Mouse (Mus musculus) midbrain, embryonic 14.5 days (tissue): ENCODE measurements around the gene Arl4c. TPM values are rescaled to one million over a fixed set of nuclear protein-coding genes. Genes with fewer than 3 reads are reported as not detected.
A peak's percentile ranks its signal among the peaks of the same experiment; 100 is the strongest.

Source experiments
- ATAC-seq: fragments of 200-750 bp; cut with Nextera tagmentation; 2 replicates; pipeline ENCODE4 v1.8.0; 2017; ENCODE audit warnings: moderate number of reproducible peaks, moderate library complexity; ENCODE audit not compliant: low FRiP score, low TSS enrichment
- DNase-seq: peaks from one replicate; pipeline ENCODE4 v3.0.0-alpha.2; 2015
- H3K27ac ChIP-seq: fragments of 300-500 bp; sonication (generic); replicated peaks from 2 replicates; pipeline ENCODE4 v1.5.1; 2014; ENCODE audit warnings: mild to moderate bottlenecking, low read depth, low read length, moderate library complexity
- H3K27me3 ChIP-seq: fragments of 300-500 bp; sonication (generic); 2 replicates; pipeline ENCODE4 v1.6.1; 2014; ENCODE audit warnings: low read length, control low read depth, mixed read lengths; ENCODE audit not compliant: control insufficient read depth, insufficient read depth
- H3K36me3 ChIP-seq: fragments of 300-500 bp; sonication (generic); 2 replicates; pipeline ENCODE4 v1.6.1; 2014; ENCODE audit warnings: low read length, control low read depth; ENCODE audit not compliant: control insufficient read depth, insufficient read depth
- H3K4me1 ChIP-seq: fragments of 300-500 bp; sonication (generic); 2 replicates; pipeline ENCODE4 v1.6.1; 2014; ENCODE audit warnings: mild to moderate bottlenecking, antibody characterized with exemption, low read length, control low read depth; ENCODE audit not compliant: control insufficient read depth, insufficient read depth
- H3K4me2 ChIP-seq: fragments of 300-500 bp; sonication (generic); 2 replicates; pipeline ENCODE4 v1.6.1; 2014; ENCODE audit warnings: mild to moderate bottlenecking, low read length, moderate library complexity
- H3K4me3 ChIP-seq: fragments of 300-500 bp; sonication (generic); replicated peaks from 2 replicates; pipeline ENCODE4 v1.5.1; 2014; ENCODE audit warnings: low read depth, low read length
- H3K9ac ChIP-seq: fragments of 300-500 bp; sonication (generic); replicated peaks from 2 replicates; pipeline ENCODE4 v1.6.1; 2014; ENCODE audit warnings: mild to moderate bottlenecking, low read length, moderate library complexity
- H3K9me3 ChIP-seq: fragments of 300-500 bp; sonication (generic); 2 replicates; pipeline ENCODE4 v1.6.1; 2016; ENCODE audit warnings: low read length, control low read depth, mixed read lengths; ENCODE audit not compliant: control insufficient read depth
- WGBS: fragments of 180-500 bp; shearing (Covaris S2); extraction: QIAGEN DNeasy Blood & Tissue Kit; methylation state at CpG from one replicate; pipeline ENCODE4 v1.1.7; 2014; 5-methylcytosine and 5-hydroxymethylcytosine counted together
- polyA plus RNA-seq: library from polyadenylated mRNA; unstranded; fragments of >200 nt; fragmentation: Nextera tagmentation; extraction: Ambion mirVana; gene quantifications from 2 replicates; pipeline ENCODE4 v1.2.1, GENCODE M21; 2014

Arl4c gene
- polyA plus RNA-seq, result 23.4 and 30.3 TPM in 2 replicates

- DNase-seq (peak; percentile 91), ATAC-seq (peak; percentile 82)
- Histone ChIP-seq H3K27ac (peak within 1 kb of the TSS; percentile 99), H3K4me3 (peak within 1 kb of the TSS; percentile 97), H3K9me3 (no peaks in the 10 kb centered on the region), H3K4me1 (peaks cover 18% of the 10 kb centered on the region; the same call in 1 of the 2 replicates), H3K36me3 (peaks cover 10% of the 10 kb centered on the region), H3K27me3 (no peaks in the 10 kb centered on the region), H3K9ac (peak within 1 kb of the TSS; percentile 99), H3K4me2 (peak within 1 kb of the TSS; percentile 89)
- under 1% methylated on average over 91 of the region's 91 CpGs for WGBS
These were observed at the start of gene Arl4c for GRCm38 (mm10) chr1:88701870-88702661. Gene Arl4c (minus strand): TSS chr1:88702221.

- 51% methylated on average over 6 of the region's 6 CpGs for WGBS
- DNase-seq, result no peak
- no peak overlapping the region for H3K9ac ChIP-seq
- no peaks in the 10 kb centered on the region for H3K27me3 ChIP-seq
- H3K4me2 ChIP-seq, result no peak overlapping the region
- ATAC-seq, result no peak
- no peaks in the 10 kb centered on the region for H3K4me1 ChIP-seq
- H3K27ac ChIP-seq, result no peak overlapping the region
- H3K9me3 ChIP-seq, result no peaks in the 10 kb centered on the region
- no peaks in the 10 kb centered on the region for H3K36me3 ChIP-seq
- H3K4me3 ChIP-seq, result no peak overlapping the region
These were observed 49.3 kb upstream of the Arl4c start for GRCm38 (mm10) chr1:88751332-88751731.

- H3K4me1 ChIP-seq, result no peaks in the 10 kb centered on the region
- H3K27ac ChIP-seq, result no peak overlapping the region
- H3K9ac ChIP-seq, result no peak overlapping the region
- DNase-seq (no peak), ATAC-seq (no peak)
- no peaks in the 10 kb centered on the region for H3K9me3 ChIP-seq
- H3K27me3 ChIP-seq, result no peaks in the 10 kb centered on the region
- 84% methylated on average over 7 of the region's 7 CpGs for WGBS
- no peak overlapping the region for H3K4me2 ChIP-seq
- H3K4me3 ChIP-seq, result no peak overlapping the region
- no peaks in the 10 kb centered on the region for H3K36me3 ChIP-seq
These were observed 48.6 kb upstream of the Arl4c start for GRCm38 (mm10) chr1:88750576-88750975.

- DNase-seq (peak; percentile 54), ATAC-seq (no peak)
- Histone ChIP-seq H3K4me1 (no peaks in the 10 kb centered on the region), H3K9me3 (no peaks in the 10 kb centered on the region), H3K4me2 (no peak overlapping the region), H3K9ac (no peak overlapping the region), H3K36me3 (no peaks in the 10 kb centered on the region), H3K27me3 (no peaks in the 10 kb centered on the region), H3K4me3 (no peak overlapping the region), H3K27ac (no peak overlapping the region)
- 93% methylated on average over 3 of the region's 3 CpGs for WGBS
These were observed 48.1 kb upstream of the Arl4c start for GRCm38 (mm10) chr1:88750126-88750525.

GRCm38 (mm10) chr1:88749106-88749505 lies 47.1 kb upstream of the Arl4c start:
- DNase-seq (no peak), ATAC-seq (no peak)
- Histone ChIP-seq H3K27me3 (no peaks in the 10 kb centered on the region), H3K9ac (no peak overlapping the region), H3K9me3 (no peaks in the 10 kb centered on the region), H3K4me2 (no peak overlapping the region), H3K36me3 (no peaks in the 10 kb centered on the region), H3K4me3 (no peak overlapping the region), H3K4me1 (no peaks in the 10 kb centered on the region), H3K27ac (no peak overlapping the region)
- 73% methylated on average over 8 of the region's 8 CpGs for WGBS

- Histone ChIP-seq H3K4me3 (no peak overlapping the region), H3K27me3 (no peaks in the 10 kb centered on the region), H3K9ac (no peak overlapping the region), H3K36me3 (no peaks in the 10 kb centered on the region), H3K9me3 (no peaks in the 10 kb centered on the region), H3K27ac (no peak overlapping the region), H3K4me2 (no peak overlapping the region), H3K4me1 (no peaks in the 10 kb centered on the region)
- ATAC-seq (peak; percentile 62; the same call in 1 of the 2 replicates), DNase-seq (peak; percentile 95)
- 3% methylated on average over 8 of the region's 8 CpGs for whole genome bisulfite sequencing
These were observed 43.2 kb upstream of the Arl4c start for GRCm38 (mm10) chr1:88745256-88745655.

- DNase-seq (no peak), ATAC-seq (no peak)
- Histone ChIP-seq H3K9ac (no peak overlapping the region), H3K36me3 (no peaks in the 10 kb centered on the region), H3K4me2 (no peak overlapping the region), H3K27ac (no peak overlapping the region), H3K9me3 (no peaks in the 10 kb centered on the region), H3K27me3 (no peaks in the 10 kb centered on the region), H3K4me1 (no peaks in the 10 kb centered on the region), H3K4me3 (no peak overlapping the region)
- 73% methylated on average over 8 of the region's 8 CpGs for WGBS
These were observed 42.2 kb upstream of the Arl4c start for GRCm38 (mm10) chr1:88744261-88744660.

GRCm38 (mm10) chr1:88742372-88742771 lies 40.4 kb upstream of the Arl4c start:
- no peak overlapping the region for H3K27ac ChIP-seq
- no peaks in the 10 kb centered on the region for H3K36me3 ChIP-seq
- H3K4me2 ChIP-seq, result no peak overlapping the region
- no peak overlapping the region for H3K4me3 ChIP-seq
- WGBS, result 46% methylated on average over 7 of the region's 7 CpGs
- peak; percentile 88 for DNase-seq
- H3K9ac ChIP-seq, result no peak overlapping the region
- no peaks in the 10 kb centered on the region for H3K4me1 ChIP-seq
- H3K27me3 ChIP-seq, result no peaks in the 10 kb centered on the region
- ATAC-seq, result no peak
- H3K9me3 ChIP-seq, result no peaks in the 10 kb centered on the region

- WGBS, result 90% methylated on average over 4 of the region's 4 CpGs
These were observed 37.5 kb upstream of the Arl4c start for GRCm38 (mm10) chr1:88739546-88739945.

More at GRCm38 (mm10) chr1:88739546-88739945, 37.5 kb upstream of the Arl4c start:
- DNase-seq (no peak), ATAC-seq (no peak)
- Histone ChIP-seq H3K9ac (no peak overlapping the region), H3K4me3 (no peak overlapping the region), H3K4me1 (no peaks in the 10 kb centered on the region), H3K4me2 (no peak overlapping the region), H3K27me3 (no peaks in the 10 kb centered on the region), H3K27ac (no peak overlapping the region), H3K9me3 (no peaks in the 10 kb centered on the region), H3K36me3 (no peaks in the 10 kb centered on the region)
